Mouse (Mus musculus): Measurements from ENCODE around the gene Uts2r.

Gene Uts2r

GRCm38 (mm10) chr11:121173203-121173602 lies 13.1 kb downstream of the Uts2r start:
- no peak for DNase-seq

DNA sequence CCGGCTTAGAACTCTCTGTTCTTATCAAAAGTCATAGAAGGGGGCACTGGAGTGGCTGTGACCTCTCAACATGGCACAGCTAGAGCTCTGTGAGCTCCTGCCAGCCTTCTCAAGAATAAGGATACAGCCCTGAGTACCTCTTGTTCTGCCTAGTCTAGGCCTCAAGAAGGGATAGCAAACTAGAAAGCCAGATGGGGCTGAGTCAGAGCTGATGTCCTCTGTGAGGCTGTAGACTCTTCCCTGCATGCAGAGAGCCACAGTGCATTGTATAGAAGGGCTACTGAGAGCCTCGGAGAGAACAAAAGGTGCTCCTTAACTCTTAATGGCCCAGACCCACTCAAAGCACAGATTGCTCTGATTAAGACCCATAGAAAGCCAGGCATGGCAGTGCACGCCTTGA lies 14.2 kb downstream of the Uts2r start:
- DNase-seq, result no peak

DNA sequence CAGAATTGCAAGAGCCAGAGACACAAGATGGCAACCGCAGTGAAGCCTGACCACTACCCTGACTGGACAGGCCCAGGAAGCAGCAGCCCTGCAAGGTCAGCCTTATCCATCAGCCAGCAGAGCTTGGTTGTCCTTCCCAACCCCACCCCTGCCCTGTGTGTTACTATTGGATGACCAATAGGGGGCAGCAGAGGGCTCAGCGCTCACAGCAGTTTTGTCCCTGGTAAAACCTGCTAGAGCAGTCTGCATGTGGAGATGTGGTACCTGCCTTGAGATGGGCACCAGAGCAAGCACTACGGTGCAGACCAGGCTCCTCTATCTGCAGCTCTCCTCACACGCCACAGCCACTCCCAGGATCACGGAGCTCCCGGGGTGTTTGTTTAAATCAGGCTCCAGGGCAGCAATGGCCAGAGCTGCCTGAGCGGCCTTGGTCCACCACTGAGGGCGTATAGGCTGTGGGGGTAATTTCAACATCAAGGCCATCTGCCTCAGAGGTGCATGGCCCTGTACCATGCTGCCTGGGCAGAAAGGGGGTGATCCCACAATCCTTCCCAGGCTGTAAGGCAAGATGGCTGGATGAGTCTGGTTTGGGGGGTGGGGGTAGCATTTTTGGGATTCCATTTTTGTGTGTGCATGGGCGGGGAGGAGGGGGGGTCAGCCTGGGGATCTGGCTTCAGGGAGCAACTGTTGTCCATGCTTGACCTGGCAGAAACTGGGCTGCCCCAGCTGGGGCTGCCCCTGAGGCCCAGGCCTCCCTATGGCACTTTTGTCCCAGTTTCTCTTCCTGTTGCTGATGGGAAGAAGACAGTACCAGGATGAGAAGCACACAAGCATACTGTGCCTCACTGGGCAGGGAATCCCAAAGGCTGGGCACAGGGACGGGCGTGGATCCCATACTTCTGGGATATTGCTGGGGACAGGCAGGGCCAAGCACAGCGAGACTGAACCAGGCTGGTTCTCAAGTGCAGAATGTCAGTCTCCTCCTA lies 16.5 kb downstream of the Uts2r start:
- peak; percentile 40 for DNase-seq

- no peak for DNase-seq
Observed at GRCm38 (mm10) chr11:121189681-121190080, 29.6 kb downstream of the Uts2r start.

DNA sequence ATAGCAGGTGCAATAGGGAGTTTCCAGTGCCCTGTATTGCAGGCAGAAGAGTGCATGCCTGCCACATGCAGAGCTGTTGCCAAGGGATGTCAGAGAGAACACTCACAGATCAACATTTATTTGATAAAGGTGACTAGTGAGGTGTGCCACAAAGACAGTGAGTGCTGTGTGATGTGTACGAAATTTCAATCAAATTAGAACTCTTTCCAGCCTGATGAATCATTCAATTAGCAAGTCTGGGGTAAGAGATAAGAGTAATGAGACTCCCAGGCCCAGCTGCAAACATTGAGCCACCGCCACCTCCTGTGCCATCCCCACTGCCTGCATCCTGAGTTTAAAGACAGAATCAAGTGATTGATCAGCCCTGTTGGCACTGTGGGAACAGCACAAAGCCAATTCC lies 32.7 kb downstream of the Uts2r start:
- no peak for DNase-seq

GRCm38 (mm10) chr11:121193415-121193814 lies 33.3 kb downstream of the Uts2r start:
- DNase-seq, result no peak

DNA sequence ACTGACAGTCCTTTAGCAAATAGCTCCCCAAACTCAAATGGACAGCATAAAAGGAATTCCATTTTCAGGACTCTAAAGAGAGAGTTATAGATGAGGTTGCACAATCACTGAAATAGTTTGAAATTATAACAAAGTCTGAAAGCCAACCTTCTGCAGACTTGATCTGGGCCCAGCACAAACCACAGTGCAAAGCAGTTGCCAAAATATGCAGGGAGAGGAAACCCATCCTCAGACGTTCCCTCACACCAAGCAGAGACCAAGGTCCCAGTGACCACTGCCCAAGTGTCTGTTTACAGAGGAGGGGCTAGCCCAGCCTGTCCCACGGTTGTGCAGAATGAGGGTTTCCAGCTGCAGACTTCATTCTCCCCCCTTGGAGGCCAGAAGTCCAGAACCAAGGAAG lies 38.6 kb downstream of the Uts2r start:
- DNase-seq, result no peak

DNA sequence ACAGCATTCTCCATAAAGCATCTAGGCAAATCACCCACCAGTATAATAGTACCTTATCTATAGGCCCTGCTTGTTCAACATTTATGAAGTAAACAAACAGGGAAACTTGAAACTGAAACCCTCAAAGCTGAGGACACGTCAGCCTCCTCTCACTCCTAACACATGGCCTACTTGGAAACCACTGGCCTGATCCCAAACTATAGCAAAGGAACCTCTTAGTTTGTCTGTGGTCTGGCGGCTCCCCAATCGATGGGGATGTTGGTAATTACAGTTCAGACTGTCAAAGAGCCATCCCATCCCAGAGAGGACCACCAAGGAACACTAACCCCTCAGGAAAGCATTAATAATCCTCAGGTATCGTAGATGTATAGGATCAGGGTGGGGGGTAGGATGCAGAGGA lies 39.8 kb downstream of the Uts2r start:
- DNase-seq, result no peak

GRCm38 (mm10) chr11:121200781-121201180 lies 40.7 kb downstream of the Uts2r start:
- no peak for DNase-seq

GRCm38 (mm10) chr11:121201436-121202198 lies 41.5 kb downstream of the Uts2r start:
- DNase-seq, result peak; percentile 37

DNA sequence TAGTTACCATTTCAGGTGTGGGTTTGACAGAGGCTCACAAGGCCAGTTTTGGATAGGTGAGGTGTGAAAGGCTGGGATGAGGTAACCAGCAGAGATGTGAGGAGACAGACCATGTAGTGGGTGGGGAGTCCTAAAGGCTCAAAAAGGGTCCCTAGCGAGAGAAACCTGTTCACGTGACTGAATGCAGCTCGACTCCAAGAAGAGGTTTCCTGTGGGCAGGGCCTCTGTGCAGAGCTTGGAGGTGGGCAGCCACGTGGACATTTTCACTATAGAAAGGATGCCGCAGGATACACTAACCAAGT lies 43.7 kb downstream of the Uts2r start:
- DNase-seq, result no peak

DNA sequence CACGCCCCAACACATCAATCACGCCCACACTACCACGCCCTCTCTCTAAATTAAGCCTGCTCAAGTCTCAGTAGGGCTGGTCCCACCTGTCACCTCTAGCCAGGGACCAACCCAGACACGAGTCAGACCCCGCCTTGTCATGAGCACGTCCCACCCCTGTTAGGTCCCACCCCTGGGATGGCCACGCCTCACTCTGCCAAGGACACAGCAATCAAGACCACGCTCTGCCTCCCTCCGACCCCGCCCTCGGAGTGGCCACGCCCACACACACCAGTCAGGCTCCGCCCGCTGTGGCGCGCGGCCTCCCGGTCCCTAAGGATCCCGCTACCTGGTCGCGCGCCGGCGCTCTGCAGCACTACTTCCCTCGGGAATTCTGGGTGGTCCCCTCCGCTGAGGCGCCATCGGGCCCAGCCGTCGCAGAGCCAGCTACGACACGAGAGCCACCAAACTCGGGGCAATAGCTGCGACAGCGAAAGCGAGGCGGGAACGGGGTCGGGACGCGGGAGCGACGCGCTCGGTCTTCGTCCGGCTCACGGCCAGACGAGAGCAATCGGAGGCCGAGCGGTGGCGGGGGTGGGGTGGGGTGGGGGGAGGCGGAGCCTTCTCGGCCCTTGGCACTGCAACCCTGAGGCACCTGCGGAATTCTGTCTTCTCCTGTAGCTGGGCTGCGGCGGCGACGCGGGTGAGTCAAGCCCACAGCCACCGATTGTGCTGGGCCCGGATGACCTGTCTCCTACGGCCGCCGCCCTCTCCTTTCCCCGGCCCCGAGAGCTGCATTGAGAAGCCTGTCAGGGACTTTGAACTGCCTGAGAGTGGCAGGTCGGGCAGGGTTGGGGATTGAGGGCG lies 44.3 kb downstream of the Uts2r start, which contains the start of the genes Hexdc and Ogfod3:
TSS of gene Hexdc (plus strand) at position 273 of the 846 bp plus-strand sequence.
TSS of gene Ogfod3 (minus strand) at position 551 of the 846 bp plus-strand sequence.
- DNase-seq, result peak; percentile 92

Measured in right cerebral cortex, postnatal 4 days (tissue).